In the genomic region with DNA sequence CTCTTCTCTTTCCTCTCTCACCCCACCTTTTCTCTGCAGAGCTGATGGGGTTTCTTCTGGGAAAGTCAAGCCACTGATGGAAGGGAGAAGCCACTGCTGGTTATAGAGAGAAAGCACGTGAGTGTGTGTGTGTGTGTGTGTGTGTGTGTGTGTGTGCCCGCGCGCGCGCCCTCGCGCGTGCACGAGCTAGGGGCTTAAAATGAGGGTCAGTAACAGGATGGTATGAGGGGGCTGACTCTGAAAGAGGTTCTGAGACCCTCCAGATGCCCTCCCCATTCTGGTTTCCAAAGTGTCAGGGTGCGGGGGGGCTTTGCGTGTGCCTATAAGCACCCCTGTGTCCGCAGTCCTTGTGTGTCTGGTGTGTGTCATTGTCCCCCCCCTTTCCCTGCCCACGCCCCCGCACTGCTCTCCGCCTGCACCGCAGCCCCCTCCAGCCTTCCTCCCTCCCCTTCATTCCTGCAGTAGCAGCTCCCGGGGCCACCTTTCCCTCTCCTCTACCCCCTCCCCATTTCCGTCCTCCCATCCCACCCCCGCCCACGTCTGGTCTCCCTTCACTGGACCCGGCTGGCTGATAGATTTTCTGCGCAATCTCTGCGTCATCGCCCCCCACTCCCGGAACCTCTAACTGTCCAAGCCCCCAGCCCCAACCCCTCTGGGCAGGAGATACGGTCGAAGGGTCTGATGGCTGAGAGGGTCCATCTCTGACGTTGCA, we compare ENCODE assay signal across 11 mouse cellular contexts. TPM values are rescaled to one million over a fixed set of nuclear protein-coding genes. Genes with fewer than 3 reads are reported as not detected.
DNase-seq lines count a peak whose midpoint lies in the region; ATAC-seq lines count a peak whose summit lies in the region.
"Had no signal": no experiment of that assay in that cellular context is flagged by ENCODE, and none has a peak within 500 bp of the region (broad histone marks: within the 10 kb centered on the region; RNA-seq: fewer than 3 reads in every experiment).

No protein-coding gene starts in this region.

- no peak overlapping the region for H3K9ac ChIP-seq in midbrain, embryonic 11.5 days (ENCODE audit: low read length)
- H3K9ac ChIP-seq in hindbrain, embryonic 15.5 days, result no peak overlapping the region
- no peak overlapping the region; the same call in 1 of the 2 replicates for H3K9ac ChIP-seq in neural tube, embryonic 15.5 days (replicated peaks)

- no peak overlapping the region for H3K27ac ChIP-seq in midbrain, embryonic 10.5 days (replicated peaks)
- H3K27ac ChIP-seq in midbrain, embryonic 11.5 days (ENCODE audit: low read depth, low read length), result no peak overlapping the region
- peak overlapping the region; percentile 69; the same call in 1 of the 2 replicates for H3K27ac ChIP-seq in hindbrain, embryonic 15.5 days (replicated peaks)
- H3K27ac ChIP-seq in neural tube, embryonic 15.5 days (replicated peaks), result 0 out of 2 replicates have a peak overlapping the region, but pooled peaks have one; percentile 9

- no peak for ATAC-seq in CD4-positive, CD25-positive, alpha-beta regulatory T cell, adult 4 months
- ATAC-seq in midbrain, embryonic 11.5 days (ENCODE audit: low FRiP score), result no peak
- peak; percentile 23; the same call in 1 of the 2 replicates for ATAC-seq in hindbrain, embryonic 15.5 days (ENCODE audit: low FRiP score, low read depth)
- ATAC-seq in neural tube, embryonic 15.5 days (ENCODE audit: low FRiP score), result peak; percentile 8

- no peaks in the 10 kb centered on the region for H3K9me3 ChIP-seq in midbrain, embryonic 10.5 days (replicated peaks)
- H3K9me3 ChIP-seq in midbrain, embryonic 11.5 days (ENCODE audit: control insufficient read depth, low read length), result no peaks in the 10 kb centered on the region
- no peaks in the 10 kb centered on the region for H3K9me3 ChIP-seq in hindbrain, embryonic 15.5 days
- H3K9me3 ChIP-seq in neural tube, embryonic 15.5 days (replicated peaks), result no peaks in the 10 kb centered on the region

- H3K27me3 ChIP-seq in midbrain, embryonic 10.5 days (ENCODE audit: low read depth, poor library complexity, severe bottlenecking), result peaks cover 100% of the 10 kb centered on the region
- H3K27me3 ChIP-seq in midbrain, embryonic 11.5 days (ENCODE audit: control insufficient read depth, insufficient read depth, low read length), result peaks cover 73% of the 10 kb centered on the region
- H3K27me3 ChIP-seq in hindbrain, embryonic 15.5 days, result peaks cover 53% of the 10 kb centered on the region
- peaks cover 75% of the 10 kb centered on the region for H3K27me3 ChIP-seq in neural tube, embryonic 15.5 days (replicated peaks)

- DNase-seq in CD4-positive, CD25-positive, alpha-beta regulatory T cell, adult 2 months (ENCODE audit: low read depth, low spot score), result peak; percentile 17
- DNase-seq in midbrain, embryonic 10.5 days (ENCODE audit: low spot score), result no peak
- DNase-seq in midbrain, embryonic 11.5 days (ENCODE audit: low spot score, missing footprints), result no peak
- DNase-seq in testis, postnatal 14 days (ENCODE audit: low spot score), result no peak
- DNase-seq in adrenal gland, postnatal 14 days, result no peak
- DNase-seq: right cerebral cortex, postnatal 25 days had no signal

- no peaks in the 10 kb centered on the region for H3K36me3 ChIP-seq in midbrain, embryonic 10.5 days
- no peaks in the 10 kb centered on the region for H3K36me3 ChIP-seq in midbrain, embryonic 11.5 days (ENCODE audit: control insufficient read depth, insufficient read depth, low read length)
- H3K36me3 ChIP-seq in hindbrain, embryonic 15.5 days, result no peaks in the 10 kb centered on the region
- H3K36me3 ChIP-seq in neural tube, embryonic 15.5 days, result no peaks in the 10 kb centered on the region

- H3K4me1 ChIP-seq in midbrain, embryonic 10.5 days, result peaks cover 55% of the 10 kb centered on the region
- H3K4me1 ChIP-seq in midbrain, embryonic 11.5 days (ENCODE audit: control insufficient read depth, insufficient read depth, low read length), result peaks cover 28% of the 10 kb centered on the region
- H3K4me1 ChIP-seq in hindbrain, embryonic 15.5 days (replicated peaks), result peaks cover 49% of the 10 kb centered on the region
- H3K4me1 ChIP-seq in neural tube, embryonic 15.5 days, result peaks cover 57% of the 10 kb centered on the region

- peak overlapping the region; percentile 62 for H3K4me3 ChIP-seq in midbrain, embryonic 10.5 days
- no peak overlapping the region for H3K4me3 ChIP-seq in midbrain, embryonic 11.5 days (ENCODE audit: low read depth, low read length)
- H3K4me3 ChIP-seq in hindbrain, embryonic 15.5 days, result peak overlapping the region; percentile 58
- peak overlapping the region; percentile 58 for H3K4me3 ChIP-seq in neural tube, embryonic 15.5 days (replicated peaks)

- H3K4me2 ChIP-seq in midbrain, embryonic 11.5 days, result no peak overlapping the region
- H3K4me2 ChIP-seq in hindbrain, embryonic 15.5 days, result peak overlapping the region; percentile 99
- peak overlapping the region; percentile 100 for H3K4me2 ChIP-seq in neural tube, embryonic 15.5 days

- WGBS in midbrain, embryonic 10.5 days, result 7% methylated on average over 29 of the region's 29 CpGs
- WGBS in midbrain, embryonic 11.5 days, result 4% methylated on average over 29 of the region's 29 CpGs
- WGBS in hindbrain, embryonic 15.5 days, result 4% methylated on average over 28 of the region's 29 CpGs
- WGBS in neural tube, embryonic 15.5 days, result 3% methylated on average over 29 of the region's 29 CpGs

RNA-seq across cellular contexts. Expression of gene Vgf, which starts 2.5 kb away (rescaled TPM):
- not detected for polyA plus RNA-seq in CD4-positive, CD25-positive, alpha-beta regulatory T cell, adult 4 months (2017; shearing (Covaris generic))
- polyA plus RNA-seq in midbrain, embryonic 10.5 days (2016; fragmentation: Nextera tagmentation; extraction: Ambion mirVana), result 0.35 and 0.39 TPM in 2 replicates
- polyA plus RNA-seq in midbrain, embryonic 11.5 days (2014; fragmentation: Nextera tagmentation; extraction: Ambion mirVana), result 0.40 and 0.59 TPM in 2 replicates
- 15.2 and 15.4 TPM in 2 replicates for polyA plus RNA-seq in hindbrain, embryonic 15.5 days (2015; fragmentation: Nextera tagmentation; extraction: Ambion mirVana)
- 12.3 and 14.0 TPM in 2 replicates for polyA plus RNA-seq in neural tube, embryonic 15.5 days (2015; fragmentation: Nextera tagmentation; extraction: Ambion mirVana)
- total RNA-seq in adrenal gland, postnatal 14 days (2021), result 11.9 and 12.6 TPM in 2 replicates
- total RNA-seq: megakaryocyte progenitor cell, adult 5-6 weeks had no signal

RNA-seq across cellular contexts. Expression of gene Ap1s1, which starts 17.2 kb away (rescaled TPM):
- polyA plus RNA-seq in CD4-positive, CD25-positive, alpha-beta regulatory T cell, adult 4 months (2017; shearing (Covaris generic)), result 10 to 100 TPM; 62.2 to 84.9 TPM
- polyA plus RNA-seq in midbrain, embryonic 10.5 days (2016; fragmentation: Nextera tagmentation; extraction: Ambion mirVana), result 209 and 228 TPM in 2 replicates
- 176 and 192 TPM in 2 replicates for polyA plus RNA-seq in midbrain, embryonic 11.5 days (2014; fragmentation: Nextera tagmentation; extraction: Ambion mirVana)
- 237 and 239 TPM in 2 replicates for polyA plus RNA-seq in hindbrain, embryonic 15.5 days (2015; fragmentation: Nextera tagmentation; extraction: Ambion mirVana)
- polyA plus RNA-seq in neural tube, embryonic 15.5 days (2015; fragmentation: Nextera tagmentation; extraction: Ambion mirVana), result 209 and 222 TPM in 2 replicates
- 88.6 and 92.6 TPM in 2 replicates for total RNA-seq in adrenal gland, postnatal 14 days (2021)

RNA-seq across cellular contexts. Expression of gene Znhit1, which starts 40.9 kb away (rescaled TPM):
- polyA plus RNA-seq in CD4-positive, CD25-positive, alpha-beta regulatory T cell, adult 4 months (2017; shearing (Covaris generic)), result 10 to 100 TPM; 50.3 to 67.0 TPM
- polyA plus RNA-seq in midbrain, embryonic 10.5 days (2016; fragmentation: Nextera tagmentation; extraction: Ambion mirVana), result 102 and 105 TPM in 2 replicates
- 91.1 and 92.1 TPM in 2 replicates for polyA plus RNA-seq in midbrain, embryonic 11.5 days (2014; fragmentation: Nextera tagmentation; extraction: Ambion mirVana)
- 134 and 145 TPM in 2 replicates for polyA plus RNA-seq in hindbrain, embryonic 15.5 days (2015; fragmentation: Nextera tagmentation; extraction: Ambion mirVana)
- 126 and 137 TPM in 2 replicates for polyA plus RNA-seq in neural tube, embryonic 15.5 days (2015; fragmentation: Nextera tagmentation; extraction: Ambion mirVana)
- total RNA-seq in adrenal gland, postnatal 14 days (2021), result 64.8 and 72.1 TPM in 2 replicates

RNA-seq across cellular contexts. Expression of gene Plod3, which starts 41.9 kb away (rescaled TPM):
- 1 to 10 TPM; 4.4 to 8.8 TPM for polyA plus RNA-seq in CD4-positive, CD25-positive, alpha-beta regulatory T cell, adult 4 months (2017; shearing (Covaris generic))
- polyA plus RNA-seq in midbrain, embryonic 10.5 days (2016; fragmentation: Nextera tagmentation; extraction: Ambion mirVana), result 40.8 and 43.2 TPM in 2 replicates
- polyA plus RNA-seq in midbrain, embryonic 11.5 days (2014; fragmentation: Nextera tagmentation; extraction: Ambion mirVana), result 21.4 and 23.1 TPM in 2 replicates
- polyA plus RNA-seq in hindbrain, embryonic 15.5 days (2015; fragmentation: Nextera tagmentation; extraction: Ambion mirVana), result 37.7 and 39.1 TPM in 2 replicates
- polyA plus RNA-seq in neural tube, embryonic 15.5 days (2015; fragmentation: Nextera tagmentation; extraction: Ambion mirVana), result 36.4 and 39.0 TPM in 2 replicates
- total RNA-seq in adrenal gland, postnatal 14 days (2021), result 54.9 and 57.8 TPM in 2 replicates

RNA-seq across cellular contexts. Expression of gene Serpine1, which starts 43.4 kb away (rescaled TPM):
- polyA plus RNA-seq in CD4-positive, CD25-positive, alpha-beta regulatory T cell, adult 4 months (2017; shearing (Covaris generic)), result under 1 TPM in 1 of 2 experiments, not detected in 1; 0.20 TPM
- 0.07 and 0.11 TPM in 2 replicates for polyA plus RNA-seq in midbrain, embryonic 10.5 days (2016; fragmentation: Nextera tagmentation; extraction: Ambion mirVana)
- polyA plus RNA-seq in midbrain, embryonic 11.5 days (2014; fragmentation: Nextera tagmentation; extraction: Ambion mirVana), result not detected in 2 replicates
- 0.17 and 0.29 TPM in 2 replicates for polyA plus RNA-seq in hindbrain, embryonic 15.5 days (2015; fragmentation: Nextera tagmentation; extraction: Ambion mirVana)
- 0.23 and 0.26 TPM in 2 replicates for polyA plus RNA-seq in neural tube, embryonic 15.5 days (2015; fragmentation: Nextera tagmentation; extraction: Ambion mirVana)
- total RNA-seq in adrenal gland, postnatal 14 days (2021), result 2.0 and 2.6 TPM in 2 replicates
- polyA plus RNA-seq: erythroblast, embryonic 14.5 days had no signal

Comparison
In these comparisons a context has a peak if more than half of its experiments do, and no peak if none do; other contexts are left out.
1. ATAC-seq: peak in hindbrain, embryonic 15.5 days (single experiment) and neural tube, embryonic 15.5 days (single experiment); none in CD4-positive, CD25-positive, alpha-beta regulatory T cell, adult 4 months (single experiment) and midbrain, embryonic 11.5 days (single experiment).
2. H3K27ac ChIP-seq: peak in hindbrain, embryonic 15.5 days (single experiment) and neural tube, embryonic 15.5 days (single experiment); none in midbrain, embryonic 10.5 days (single experiment) and midbrain, embryonic 11.5 days (single experiment).